Mouse (Mus musculus) frontal cortex, postnatal 14 days (tissue): ENCODE results near the gene Cdc26.

Experiments
- DNase-seq, 2 experiments: peaks; one replicate each; pipeline ENCODE4 v3.0.0; 2022; ENCODE audit warnings: low spot score in 2 of 2

Cdc26 gene

DNA sequence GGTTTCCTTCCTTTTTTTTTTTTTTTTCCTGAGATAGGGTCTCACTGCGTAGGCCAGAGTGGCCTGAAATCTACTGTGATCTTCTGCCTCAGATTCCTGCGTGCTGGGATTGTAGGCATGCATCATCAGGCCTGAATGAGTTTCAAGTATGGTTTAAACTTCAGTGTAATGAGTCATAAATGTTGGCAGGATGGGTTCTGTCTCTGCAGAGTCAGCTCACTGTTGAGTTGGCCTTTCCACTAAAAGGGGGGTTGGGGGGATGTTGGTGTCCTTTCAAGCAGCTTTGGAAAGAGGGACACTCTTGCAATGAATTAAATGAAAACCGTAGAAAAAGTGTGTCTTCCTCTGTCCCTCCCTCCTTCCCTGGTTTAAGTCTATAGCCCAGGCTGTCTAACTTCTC lies 9.5 kb downstream of the Cdc26 start:
- DNase-seq: no peak

DNA sequence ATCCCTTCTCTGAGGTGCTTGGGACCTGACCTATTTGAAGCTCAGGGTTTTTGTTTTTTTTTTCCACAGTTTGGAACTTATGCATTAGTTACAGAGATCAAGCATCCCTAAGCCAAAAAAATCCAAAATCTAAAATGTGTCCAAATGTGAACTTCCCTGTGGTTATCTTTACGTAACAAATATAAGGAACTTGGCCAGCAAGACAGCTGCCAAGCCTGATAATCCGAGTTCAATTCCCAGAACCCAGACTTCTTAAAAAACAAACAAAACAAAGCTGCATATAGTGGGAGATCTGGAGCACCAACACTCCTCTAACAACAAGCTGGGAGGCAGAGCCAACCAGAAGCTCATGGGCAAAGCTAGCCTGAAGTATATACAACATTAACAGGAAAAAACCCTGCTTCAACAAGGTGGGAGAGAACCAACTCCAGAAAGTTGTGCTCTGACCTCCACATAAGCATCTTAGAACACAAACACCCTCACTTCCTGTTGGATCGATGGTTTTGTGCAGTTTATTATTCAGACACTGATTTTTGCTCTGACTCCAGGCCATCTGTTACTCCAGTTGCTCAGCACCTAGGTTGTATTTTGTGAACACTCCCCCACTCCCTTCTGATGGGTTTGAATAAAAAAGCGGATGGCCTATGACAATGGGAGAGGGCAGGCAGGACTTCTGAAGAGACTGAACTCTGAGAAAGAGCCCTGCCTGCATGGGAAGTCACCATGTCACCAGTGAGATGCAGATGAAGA lies 10.7 kb downstream of the Cdc26 start:
- DNase-seq: no peak

DNA sequence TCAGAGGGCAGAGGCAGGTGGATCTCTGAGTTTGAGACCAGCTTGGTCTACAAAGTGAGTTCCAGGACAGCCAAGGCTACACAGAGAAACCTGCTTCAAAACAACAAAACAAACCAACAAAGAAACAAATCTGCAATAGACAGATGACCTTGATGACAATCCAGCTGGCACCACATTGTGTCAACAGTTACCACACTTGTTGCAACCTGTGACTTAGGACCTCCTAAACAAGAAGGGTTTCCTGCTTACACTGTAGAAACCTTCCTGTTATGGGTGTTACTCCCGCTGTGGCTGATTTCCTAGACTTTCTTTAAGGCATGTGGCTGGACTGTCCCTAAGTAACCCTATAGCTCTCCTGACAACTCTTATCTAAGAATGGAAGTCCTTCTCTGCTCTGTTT lies 12.6 kb downstream of the Cdc26 start:
- no peak for DNase-seq

DNA sequence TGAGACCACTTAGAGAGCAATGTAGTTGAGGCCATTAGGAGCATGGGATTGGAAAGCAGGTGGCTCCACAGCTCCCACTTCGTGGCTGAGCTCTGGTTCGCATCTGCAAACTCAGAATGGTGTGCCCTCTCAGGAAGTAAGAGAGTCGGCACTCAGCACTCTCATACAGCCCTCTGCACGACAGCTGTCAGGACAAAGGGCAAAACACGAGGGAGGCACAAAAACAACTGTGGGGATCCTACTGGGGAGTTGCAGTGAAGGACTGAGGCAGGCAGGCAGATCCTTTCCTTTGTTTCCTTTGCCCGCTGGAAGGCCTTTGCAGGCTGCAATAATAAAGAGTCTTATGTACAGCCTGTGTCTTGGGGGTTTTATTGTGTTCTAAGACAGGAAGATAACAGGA lies 15.0 kb downstream of the Cdc26 start:
- DNase-seq: no peak

DNA sequence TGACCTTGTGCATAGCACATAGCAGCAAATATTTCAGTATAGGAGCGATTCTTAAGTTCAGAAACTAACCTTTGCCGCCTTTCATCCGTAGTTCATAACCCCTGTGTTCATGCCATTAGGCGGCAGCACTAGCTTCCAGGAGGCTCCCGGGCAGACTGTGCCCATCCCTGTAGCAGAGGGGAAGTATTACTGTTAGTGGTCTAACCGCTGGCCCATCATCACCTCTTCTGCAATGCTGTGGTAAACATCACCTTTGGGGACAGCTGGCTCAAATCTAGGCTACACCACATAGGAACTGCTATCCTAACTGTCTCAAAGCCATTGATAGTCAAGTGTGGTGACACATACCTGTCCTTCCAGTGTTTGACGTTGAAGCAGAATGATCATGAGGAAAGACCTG lies 16.6 kb downstream of the Cdc26 start:
- DNase-seq: no peak

DNA sequence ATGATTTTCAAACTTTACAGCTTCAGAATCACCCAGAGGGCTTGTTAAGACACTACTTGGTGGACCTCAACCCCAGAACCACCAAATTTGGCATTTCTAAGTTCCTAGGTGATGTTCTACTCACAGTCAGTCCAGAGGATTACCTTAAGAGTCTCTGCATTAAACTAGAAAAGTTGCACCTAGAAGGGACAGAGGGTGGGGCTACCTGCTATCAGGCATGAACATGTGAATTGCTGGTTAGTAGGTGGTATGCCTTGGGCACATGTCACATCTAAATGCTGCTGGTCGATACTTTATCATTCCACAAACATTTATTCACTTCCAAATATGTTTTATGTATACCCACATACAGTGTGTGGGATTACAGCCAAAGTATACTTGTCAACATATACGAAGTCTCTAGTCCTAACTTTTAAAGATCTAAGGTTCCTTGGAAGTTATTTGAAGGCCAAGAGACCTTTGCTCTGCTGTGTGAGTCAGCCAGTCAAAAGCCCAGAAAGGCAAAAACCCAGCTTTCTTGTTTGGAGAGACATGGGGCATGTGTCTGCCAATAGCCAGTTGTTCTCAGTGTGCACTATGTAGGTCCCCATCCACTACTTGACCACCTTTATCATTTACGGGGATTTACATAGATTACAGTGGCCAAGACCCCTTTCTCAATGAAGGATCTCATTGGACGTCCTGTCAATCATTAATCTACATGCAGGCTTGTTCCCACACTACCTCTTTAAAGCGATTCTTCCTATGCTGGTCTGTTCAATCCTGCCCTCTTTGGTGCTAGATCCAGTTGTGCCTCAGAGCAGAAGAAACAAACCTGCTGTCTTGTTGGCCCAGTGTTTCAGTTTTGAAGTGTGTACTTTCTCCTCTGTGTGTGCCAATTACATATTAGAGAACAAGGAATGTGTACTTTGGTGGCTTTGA lies 18.6 kb downstream of the Cdc26 start:
- DNase-seq: no peak

DNA sequence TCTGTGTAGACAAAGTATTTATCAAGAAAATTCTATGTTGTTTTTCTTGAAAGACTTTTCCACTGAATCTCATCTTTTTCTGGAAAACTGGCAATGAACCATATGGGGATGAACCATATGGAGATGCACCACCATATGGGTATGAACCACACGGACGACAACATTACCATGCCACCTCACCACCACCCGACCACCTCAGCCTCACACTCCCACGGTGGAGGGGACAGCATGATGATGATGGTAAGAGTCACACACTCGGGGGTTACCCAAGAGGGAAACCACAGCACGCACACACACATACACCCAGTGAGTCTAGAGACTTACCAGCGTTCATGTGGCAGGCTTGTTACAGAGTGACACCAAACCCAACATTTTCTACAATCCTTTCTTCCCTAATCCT lies 23.0 kb downstream of the Cdc26 start:
- no peak for DNase-seq

DNA sequence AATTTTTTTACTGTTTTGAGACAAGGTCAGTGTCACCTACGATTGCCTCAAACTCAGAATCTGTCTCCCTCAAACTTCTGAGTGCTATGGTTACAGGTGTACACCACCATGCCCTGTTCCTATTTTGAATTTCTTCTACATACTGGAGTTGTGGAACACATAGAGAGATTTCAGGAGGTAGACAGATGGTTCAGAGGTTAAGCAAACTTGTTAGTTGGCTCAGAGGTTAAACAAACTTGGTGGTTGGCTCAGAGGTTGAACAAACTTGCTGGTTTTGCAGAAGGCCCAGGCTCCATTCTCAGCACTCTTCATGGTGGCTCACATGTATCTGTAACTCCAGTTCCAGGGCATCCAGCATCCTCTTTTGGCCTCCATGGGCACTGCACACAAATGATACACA lies 24.3 kb downstream of the Cdc26 start:
- no peak for DNase-seq

DNA sequence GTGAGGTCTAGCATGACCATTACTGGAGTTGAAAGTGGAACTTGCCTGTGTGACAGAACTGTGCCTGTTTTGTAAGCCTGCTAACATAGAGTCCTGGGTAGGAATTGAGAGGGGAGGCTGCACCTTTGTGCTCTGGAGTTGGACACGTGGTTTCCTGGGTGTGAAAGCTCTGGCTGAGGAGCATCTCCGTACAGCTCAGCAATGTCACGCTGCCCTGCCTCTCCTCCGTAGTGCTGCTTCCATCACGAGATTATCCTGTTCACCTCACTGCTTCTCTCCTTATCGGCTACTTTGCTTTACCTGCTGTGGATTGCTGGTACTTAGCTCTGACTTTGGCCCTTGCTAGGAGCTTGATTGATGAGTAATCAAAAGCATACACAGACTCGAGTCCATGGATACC lies 24.7 kb downstream of the Cdc26 start:
- no peak for DNase-seq

DNA sequence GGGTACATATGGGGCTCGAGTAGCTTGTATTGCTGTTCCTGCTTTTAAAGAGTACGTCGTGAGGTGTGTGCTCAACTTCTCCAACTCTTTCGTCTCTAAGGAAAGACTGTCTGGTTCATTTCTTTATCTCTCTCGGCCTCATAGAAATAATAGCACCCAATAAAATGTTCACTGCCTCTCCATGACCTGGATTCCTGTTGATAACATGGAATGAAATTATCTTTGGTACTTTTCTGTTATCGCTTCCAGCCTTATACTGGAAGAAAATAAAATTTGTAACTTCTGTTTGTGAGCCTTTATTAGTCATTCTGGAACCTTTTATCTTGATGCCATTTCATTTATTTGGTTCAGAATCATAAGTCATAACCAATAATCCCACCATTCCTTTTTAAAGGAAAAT lies 25.2 kb downstream of the Cdc26 start:
- no peak for DNase-seq

DNA sequence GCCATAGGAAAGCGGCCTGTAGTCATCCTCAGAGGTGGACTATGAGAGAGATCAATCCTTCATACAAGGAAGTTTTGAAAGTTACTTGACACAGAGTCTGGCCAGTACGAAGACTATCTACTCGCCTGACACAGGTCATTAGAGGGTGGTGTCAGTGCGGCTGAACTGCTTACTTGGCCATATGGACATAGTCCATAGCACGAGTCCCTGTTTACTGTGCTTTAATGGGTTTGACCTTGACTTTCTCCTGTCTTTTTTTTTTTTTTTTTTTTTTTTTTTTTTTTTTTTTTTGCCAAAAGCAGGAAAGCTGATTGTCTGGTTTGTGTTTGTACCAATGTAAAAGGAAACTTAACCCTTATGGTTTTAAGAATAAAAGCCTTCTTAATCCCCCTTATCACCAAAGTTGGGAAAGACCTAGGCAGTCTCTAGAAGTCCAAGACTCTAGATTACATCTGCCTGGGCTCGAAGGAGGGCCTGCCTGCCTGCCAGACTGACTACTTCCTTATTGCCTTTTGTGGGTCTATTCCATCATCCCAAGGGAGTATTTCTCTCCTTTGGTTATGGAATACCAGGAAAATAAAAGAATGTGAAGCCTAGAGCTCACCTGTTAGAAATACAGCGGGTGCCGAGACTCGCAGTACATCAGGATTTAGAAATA lies 28.6 kb downstream of the Cdc26 start:
- DNase-seq: no peak

DNA sequence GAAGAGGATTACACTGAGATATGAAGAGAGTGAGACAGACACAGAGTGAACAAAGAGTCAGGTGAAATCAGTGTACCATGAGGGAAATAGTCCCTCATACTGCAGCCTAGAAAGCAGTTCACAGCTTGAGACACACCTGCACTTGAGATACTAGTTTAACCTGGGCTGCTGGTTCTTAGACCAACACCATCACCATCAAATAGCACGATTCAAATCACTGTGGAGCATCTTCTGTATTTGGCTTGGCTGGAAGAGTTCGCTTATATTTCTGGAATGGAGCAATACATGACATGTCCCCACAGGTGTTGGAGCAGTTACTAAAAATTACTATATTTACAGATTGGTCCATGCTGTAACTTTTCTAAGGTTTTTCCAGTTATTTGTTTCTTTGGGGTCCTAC lies 32.3 kb downstream of the Cdc26 start:
- no peak for DNase-seq

DNA sequence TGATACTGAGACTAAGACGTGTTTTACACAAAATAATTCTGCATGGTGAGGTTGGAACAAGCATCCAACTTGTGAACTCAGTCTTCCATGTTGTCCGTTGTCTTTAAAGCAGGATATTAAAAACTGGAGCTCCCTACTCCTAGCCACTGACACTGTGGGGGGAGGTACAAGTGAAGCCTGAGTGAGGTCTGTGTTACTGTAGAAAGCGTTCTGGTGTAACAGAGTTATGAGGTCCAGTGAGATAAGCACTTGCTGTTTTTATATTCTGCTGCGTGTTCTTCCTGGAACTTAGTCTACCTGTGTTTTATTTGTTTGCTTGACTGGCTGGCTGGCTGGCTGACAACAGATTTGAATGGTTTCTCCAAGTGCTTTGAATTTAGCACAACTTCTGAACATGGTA lies 34.1 kb downstream of the Cdc26 start:
- no peak for DNase-seq

DNA sequence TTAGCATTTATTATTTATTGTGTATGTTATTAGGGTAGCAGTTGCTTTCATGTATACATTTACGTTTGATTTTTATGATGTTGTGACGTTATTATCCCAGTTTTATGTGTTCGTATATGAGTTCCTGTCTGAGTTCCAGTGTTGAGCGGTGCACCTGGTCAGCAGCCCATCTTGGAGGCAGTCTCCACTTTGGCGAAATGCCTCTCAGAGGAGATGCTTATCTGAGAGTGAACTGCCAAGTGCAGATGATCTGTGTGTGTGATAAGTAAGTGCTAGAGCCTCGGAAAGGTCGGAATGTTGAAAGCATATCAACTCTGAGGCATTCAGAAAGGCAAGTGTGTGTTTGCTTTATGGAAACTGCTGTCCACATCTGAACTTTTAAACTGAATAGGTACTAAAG lies 34.8 kb downstream of the Cdc26 start:
- DNase-seq: no peak

DNA sequence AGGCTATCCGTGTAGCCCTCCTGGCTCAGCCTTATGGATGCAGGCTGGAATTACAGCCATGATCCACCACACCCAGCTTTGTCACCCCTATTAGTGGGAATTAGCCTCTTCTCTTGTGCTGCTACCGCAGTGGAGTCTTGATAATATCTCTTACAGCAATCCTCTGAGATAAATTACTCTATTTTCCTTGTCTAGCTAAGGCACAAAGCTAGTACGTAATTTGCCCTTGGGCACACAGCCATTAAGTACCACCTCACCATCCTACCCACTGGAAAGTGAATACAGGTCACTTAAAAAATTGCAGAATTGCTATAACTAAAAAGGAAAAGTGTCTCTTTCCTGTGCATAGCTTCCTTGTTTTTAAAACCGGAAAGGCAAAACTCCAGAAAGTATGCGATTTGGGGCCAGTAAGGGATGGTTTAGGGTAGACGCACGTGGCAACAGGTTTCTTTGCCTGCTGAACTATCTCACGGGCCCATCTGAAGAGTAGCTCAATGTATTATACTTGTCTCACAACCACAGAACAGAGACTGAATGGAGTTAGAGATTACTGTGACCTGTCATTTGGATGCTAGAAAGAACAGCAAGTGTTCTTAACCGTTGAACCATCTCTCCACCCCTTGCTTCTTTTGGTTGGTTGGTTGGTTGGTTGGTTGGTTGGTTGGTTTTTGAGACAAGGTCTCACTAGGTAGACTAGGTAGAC lies 35.5 kb downstream of the Cdc26 start:
- no peak for DNase-seq

DNA sequence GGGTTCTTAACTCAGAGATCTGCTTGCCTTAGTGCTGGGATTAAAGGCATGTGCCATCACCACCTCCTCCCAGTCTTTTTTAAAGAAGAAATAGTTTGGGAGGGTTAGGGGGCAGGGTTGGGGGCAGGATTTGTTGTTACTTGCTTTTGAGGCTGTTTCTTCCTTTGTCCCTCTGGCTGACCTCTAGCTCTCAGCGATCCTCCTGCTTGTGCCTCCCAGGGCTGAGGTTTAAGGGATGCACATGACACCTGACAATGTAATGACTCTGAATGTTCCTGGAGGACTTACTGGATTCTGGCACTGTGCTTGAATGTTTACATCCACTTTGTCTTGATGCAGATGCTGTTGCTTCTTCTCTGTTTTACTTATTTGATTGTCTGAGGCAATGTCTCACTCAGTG lies 36.0 kb downstream of the Cdc26 start:
- DNase-seq: no peak

DNA sequence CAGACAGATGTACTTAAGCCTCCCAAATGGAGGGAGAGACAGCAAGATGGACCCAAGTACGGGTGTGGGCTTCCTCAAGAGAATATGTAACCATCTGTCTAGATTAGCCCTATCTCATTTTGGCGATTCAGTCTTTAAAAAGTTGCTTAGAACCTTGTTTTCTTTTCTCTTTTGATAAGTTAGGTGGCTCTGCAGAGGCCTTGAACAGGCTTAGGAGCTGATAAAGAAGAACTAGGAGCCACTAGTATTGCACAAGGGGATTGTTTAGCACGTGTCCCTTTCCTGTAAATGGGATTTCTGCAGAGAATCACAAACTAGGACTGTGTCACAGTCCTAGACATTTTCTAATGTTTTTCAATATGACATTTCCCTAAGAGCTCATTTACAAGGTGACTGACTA lies 39.4 kb downstream of the Cdc26 start:
- DNase-seq: no peak

DNA sequence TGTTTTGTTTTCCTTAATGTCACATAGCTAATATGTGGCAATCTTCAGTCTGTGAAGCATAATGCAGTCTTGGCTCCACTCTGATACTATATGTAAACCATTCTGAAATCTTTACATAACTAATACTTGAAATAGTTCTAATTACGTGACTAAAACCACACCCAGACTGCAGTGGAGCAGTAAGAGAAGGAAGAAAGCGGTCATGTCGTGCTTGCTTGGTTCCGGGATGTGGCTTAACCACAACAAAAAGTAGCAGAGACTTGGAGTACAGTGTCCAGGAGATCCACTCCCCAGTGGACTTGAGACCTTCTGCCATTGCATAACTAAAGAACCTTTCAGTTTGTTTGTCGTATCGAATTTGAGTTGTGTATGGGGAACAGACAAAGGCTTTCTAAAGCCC lies 40.9 kb downstream of the Cdc26 start:
- DNase-seq: no peak

DNA sequence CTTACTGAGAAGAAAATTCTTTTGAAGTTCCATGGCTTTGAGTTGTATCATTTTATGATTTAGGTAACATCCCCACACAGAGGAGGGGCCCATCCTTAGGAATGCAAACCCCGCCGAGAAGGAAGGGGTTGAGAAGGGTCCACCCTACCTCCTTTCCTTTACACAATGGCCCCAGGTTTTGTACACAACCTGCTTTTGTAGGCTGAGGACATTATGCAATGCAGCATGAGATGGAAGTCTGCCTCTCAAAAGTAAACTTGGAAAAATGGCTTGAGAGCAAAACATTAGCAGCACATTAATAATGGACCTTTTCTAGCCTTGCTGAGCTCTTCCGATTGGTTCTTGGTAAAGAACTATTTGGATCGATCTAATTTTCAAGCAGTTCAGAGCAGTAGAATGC lies 42.2 kb downstream of the Cdc26 start:
- DNase-seq: no peak

DNA sequence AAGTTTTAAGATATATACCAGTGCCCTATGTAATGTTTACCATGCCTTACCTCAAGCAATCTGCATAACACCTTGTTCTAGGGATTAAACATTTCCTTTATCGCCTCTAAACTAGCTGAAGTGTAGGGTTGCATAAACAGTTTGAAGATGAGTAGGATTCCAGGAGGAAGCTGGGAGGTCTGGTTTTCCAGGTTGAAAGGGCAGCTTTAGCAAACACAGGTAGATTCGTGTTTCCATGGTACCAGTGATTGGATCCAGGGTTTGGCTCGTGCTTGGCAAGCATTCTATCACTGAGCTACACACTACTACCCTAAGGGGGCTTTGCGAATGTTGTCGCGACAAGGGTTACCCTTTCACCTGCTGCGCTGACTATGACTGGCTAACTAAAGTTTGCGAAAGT lies 44.1 kb downstream of the Cdc26 start:
- no peak for DNase-seq

DNA sequence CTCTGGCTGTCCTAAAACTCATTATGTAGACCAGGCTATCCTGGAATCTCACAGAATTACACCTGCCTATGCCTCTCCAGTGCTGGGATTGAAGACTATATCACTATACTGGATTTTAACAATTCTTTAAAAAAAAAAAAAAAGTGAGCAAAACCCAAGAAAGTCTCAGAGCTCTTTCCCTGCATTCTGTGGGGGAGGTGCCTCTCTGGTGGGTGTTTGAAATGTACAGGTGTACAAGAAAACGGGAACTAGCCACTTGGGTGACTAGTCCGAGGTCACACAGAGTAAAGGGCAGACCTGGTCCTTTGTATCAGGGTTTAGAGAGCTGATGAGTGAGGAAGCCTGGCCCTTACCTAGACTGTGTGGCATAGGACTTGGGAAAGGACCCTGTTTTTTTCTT lies 46.0 kb downstream of the Cdc26 start:
- DNase-seq: no peak

DNA sequence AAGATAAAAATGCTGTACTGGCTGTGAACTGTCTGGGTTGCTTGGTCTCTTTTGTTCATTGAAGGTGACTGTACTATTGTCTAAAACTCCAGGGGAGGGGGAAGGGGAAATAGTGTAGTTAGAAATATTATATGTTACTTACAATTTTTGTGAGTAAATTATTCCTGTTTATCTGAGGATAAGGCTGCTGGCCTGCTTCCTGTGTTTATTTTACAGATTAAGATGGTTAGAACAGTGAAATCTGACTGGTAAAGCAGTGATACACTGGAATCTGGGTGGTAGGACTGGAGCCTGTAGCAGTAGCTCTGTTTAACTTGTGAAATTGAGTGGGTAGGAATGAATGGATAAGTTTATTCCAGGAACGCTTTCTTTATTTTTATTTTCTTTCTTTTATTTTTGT lies 46.4 kb downstream of the Cdc26 start:
- DNase-seq: no peak
